Mouse (Mus musculus) kidney, postnatal 36 days (tissue): ENCODE results near the gene 4930402F06Rik.

Experiments
- DNase-seq, 2 experiments: peaks; one replicate each; pipeline ENCODE4 v3.0.0; 2021 to 2022; ENCODE audit warnings: mixed read lengths in 2 of 2

The 4930402F06Rik gene

DNA sequence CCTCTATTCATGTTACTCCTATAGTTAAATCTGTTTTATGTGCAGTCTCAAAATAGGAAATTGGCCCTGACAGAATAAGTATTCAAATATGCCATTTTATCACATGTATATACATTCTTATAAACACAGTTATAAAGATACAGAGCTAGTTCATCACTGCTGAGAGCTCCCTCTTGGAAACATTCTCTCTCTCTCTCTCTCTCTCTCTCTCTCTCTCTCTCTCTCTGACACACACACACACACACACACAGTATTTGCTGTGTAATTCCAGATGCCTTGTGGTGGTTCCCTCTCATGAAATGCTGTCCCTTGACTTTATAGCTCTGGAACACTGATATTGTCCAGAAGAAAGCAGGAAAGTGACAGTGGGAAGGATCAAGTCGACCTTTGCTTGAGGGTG, 58.9 kb downstream of the 4930402F06Rik start:
- DNase-seq, result no peak

- peak; percentile 31 to 42 for DNase-seq
Measured at GRCm38 (mm10) chr2:35337419-35337818, 59.6 kb downstream of the 4930402F06Rik start.

- DNase-seq, result peak; percentile 100
Measured at GRCm38 (mm10) chr2:35336388-35337280, 60.3 kb downstream of the 4930402F06Rik start, which contains the start of gene Stom. Gene Stom, minus strand, starts transcription at chr2:35336976.

GRCm38 (mm10) chr2:35335620-35336019, 61.4 kb downstream of the 4930402F06Rik start:
- no peak for DNase-seq

- DNase-seq, result no peak
Measured at GRCm38 (mm10) chr2:35333670-35334069, 63.3 kb downstream of the 4930402F06Rik start.

- DNase-seq, result no peak
Measured at GRCm38 (mm10) chr2:35331205-35331604, 65.8 kb downstream of the 4930402F06Rik start.

DNA sequence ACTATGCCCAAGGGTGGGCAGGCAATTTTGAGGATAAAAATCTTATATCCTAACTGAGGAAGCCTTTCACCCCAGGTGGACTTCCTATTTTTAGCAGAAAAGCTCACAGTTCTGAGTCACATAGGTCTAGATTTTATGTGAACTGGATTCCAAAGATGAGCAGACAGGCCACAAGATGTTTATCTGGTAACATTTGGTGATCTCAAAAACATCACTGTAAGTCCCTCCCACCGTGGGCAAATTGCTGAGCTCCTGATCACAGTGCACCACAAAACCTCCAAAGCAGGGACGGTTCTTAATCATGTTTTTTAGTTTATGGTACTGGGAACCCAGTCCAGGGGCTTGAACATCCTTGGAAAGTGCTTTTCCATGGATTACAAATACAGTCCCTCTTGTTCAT, 67.9 kb downstream of the 4930402F06Rik start:
- DNase-seq, result no peak

GRCm38 (mm10) chr2:35328064-35328792, 68.7 kb downstream of the 4930402F06Rik start:
- DNase-seq, result no peak

GRCm38 (mm10) chr2:35327583-35327982, 69.4 kb downstream of the 4930402F06Rik start:
- no peak for DNase-seq

GRCm38 (mm10) chr2:35326931-35327330, 70.0 kb downstream of the 4930402F06Rik start:
- DNase-seq, result peak in 1 of 2 experiments; percentile 23

GRCm38 (mm10) chr2:35325930-35326329, 71.0 kb downstream of the 4930402F06Rik start:
- no peak for DNase-seq
